Mouse (Mus musculus): Measurements from ENCODE around the gene Mrps18b. TPM values are rescaled to one million over a fixed set of nuclear protein-coding genes. Genes with fewer than 3 reads are reported as not detected.

Mrps18b gene
- total and polyA plus RNA-seq, 2 experiments from 2014 or later = 37.2 to 55.7 TPM

- Histone ChIP-seq H3K36me3 (ENCODE audit: insufficient read depth, low read length) (no peaks in the 10 kb centered on the region), H3K4me3 (ENCODE audit: low read depth, low read length) (peak overlapping the region; percentile 76), H3K27ac (ENCODE audit: low read depth, low read length) (peak overlapping the region; percentile 89; the same call in 1 of the 2 replicates), H3K9me3 (ENCODE audit: low read length) (no peaks in the 10 kb centered on the region), H3K4me2 (ENCODE audit: low read depth, low read length, poor library complexity, severe bottlenecking) (peak overlapping the region; percentile 91), H3K27me3 (ENCODE audit: insufficient read depth, low read length) (no peaks in the 10 kb centered on the region), H3K4me1 (ENCODE audit: insufficient read depth, low read length) (peaks cover 11% of the 10 kb centered on the region), H3K9ac (replicated peaks; ENCODE audit: low read length, poor library complexity, severe bottlenecking) (peak overlapping the region; percentile 83)
- no peak for ATAC-seq (ENCODE audit: low FRiP score)
- TF ChIP-seq CTCF (IDR thresholded peaks at IDR 0.05) = no peak
- no peak for DNase-seq (ENCODE audit: low spot score)
- WGBS = 22% methylated on average over 10 of the region's 10 CpGs
Measured at GRCm38 (mm10) chr17:35864832-35865353, 51.3 kb downstream of the Mrps18b start.

GRCm38 (mm10) chr17:35861198-35861857, 54.9 kb downstream of the Mrps18b start, which contains the start of gene Nrm:
TSS of gene Nrm (plus strand) at chr17:35861318.
- ATAC-seq (ENCODE audit: low FRiP score) = peak; percentile 89

GRCm38 (mm10) chr17:35860831-35861197, 55.4 kb downstream of the Mrps18b start:
- ATAC-seq (ENCODE audit: low FRiP score) (no peak; the same call in 1 of the 2 replicates), DNase-seq (ENCODE audit: low spot score) (no peak)
- Histone ChIP-seq H3K4me1 (ENCODE audit: insufficient read depth, low read length) (peaks cover 2% of the 10 kb centered on the region; the same call in 1 of the 2 replicates), H3K36me3 (ENCODE audit: insufficient read depth, low read length) (peaks cover 4% of the 10 kb centered on the region; the same call in 1 of the 2 replicates), H3K4me3 (ENCODE audit: low read depth, low read length) (peak overlapping the region; percentile 80), H3K27ac (ENCODE audit: low read depth, low read length) (peak overlapping the region; percentile 89), H3K9me3 (ENCODE audit: low read length) (no peaks in the 10 kb centered on the region), H3K4me2 (ENCODE audit: low read depth, low read length, poor library complexity, severe bottlenecking) (peak overlapping the region; percentile 62), H3K9ac (replicated peaks; ENCODE audit: low read length, poor library complexity, severe bottlenecking) (peak overlapping the region; percentile 81; the same call in 1 of the 2 replicates), H3K27me3 (ENCODE audit: insufficient read depth, low read length) (no peaks in the 10 kb centered on the region)
- TF ChIP-seq CTCF (IDR thresholded peaks at IDR 0.05) = no peak
- 3% methylated on average over 12 of the region's 12 CpGs for WGBS

More at GRCm38 (mm10) chr17:35861198-35861857, 54.9 kb downstream of the Mrps18b start, which contains the start of gene Nrm:
- Histone ChIP-seq H3K4me1 (ENCODE audit: insufficient read depth, low read length) (peaks cover 2% of the 10 kb centered on the region; the same call in 1 of the 2 replicates), H3K4me3 (ENCODE audit: low read depth, low read length) (peak within 1 kb of the TSS; percentile 80), H3K9me3 (ENCODE audit: low read length) (no peaks in the 10 kb centered on the region), H3K9ac (replicated peaks; ENCODE audit: low read length, poor library complexity, severe bottlenecking) (peak within 1 kb of the TSS; percentile 81), H3K27me3 (ENCODE audit: insufficient read depth, low read length) (no peaks in the 10 kb centered on the region), H3K27ac (ENCODE audit: low read depth, low read length) (peak within 1 kb of the TSS; percentile 89), H3K36me3 (ENCODE audit: insufficient read depth, low read length) (peaks cover 4% of the 10 kb centered on the region; the same call in 1 of the 2 replicates), H3K4me2 (ENCODE audit: low read depth, low read length, poor library complexity, severe bottlenecking) (peak within 1 kb of the TSS; percentile 62)
- DNase-seq (ENCODE audit: low spot score) = peak; percentile 92
- peak; percentile 72 for TF ChIP-seq CTCF (IDR thresholded peaks at IDR 0.05)
- WGBS = under 1% methylated on average over 47 of the region's 47 CpGs

MicroRNA genes within 50 kb of the gene (microRNA counts, 519-probe panel; counts per million panel counts)
- microRNA mmu-miR-1894-3p (528 counts per million, percentile 58 among the panel's probes with 10 or more counts), microRNA mmu-miR-1894-5p (528 counts per million, percentile 58 among the panel's probes with 10 or more counts), microRNA mmu-miR-877 (528 counts per million, percentile 58 among the panel's probes with 10 or more counts)

Small RNA genes within 50 kb of the gene (microRNA-seq; reads per million reads assigned to microRNA genes)
- gene Gm28033 (ENCODE audit: borderline number of aligned reads) = not detected
- not detected for gene Mir1894 (ENCODE audit: borderline number of aligned reads)
- 150 reads per million, percentile 50 among the genes with 10 or more reads in this experiment for gene Mir877 (ENCODE audit: borderline number of aligned reads)

Other genes starting within 250 kb of the Mrps18b start
- gene Vars2, start 248.8 kb downstream of the Mrps18b start, total RNA-seq (2014; rRNA removed) = 43.0 and 49.2 TPM in 2 replicates
- 13.8 and 15.9 TPM in 2 replicates for gene Vars2, start 248.8 kb downstream of the Mrps18b start, polyA plus RNA-seq (2015; fragmentation: Nextera tagmentation; extraction: Ambion mirVana)
- gene Gtf2h4, start 242.7 kb downstream of the Mrps18b start, total RNA-seq (2014; rRNA removed) = 20.6 and 27.7 TPM in 2 replicates
- 17.8 and 18.4 TPM in 2 replicates for gene Gtf2h4, start 242.7 kb downstream of the Mrps18b start, polyA plus RNA-seq (2015; fragmentation: Nextera tagmentation; extraction: Ambion mirVana)
- gene Ddr1, start 211.8 kb downstream of the Mrps18b start, total RNA-seq (2014; rRNA removed) = 82.8 and 100 TPM in 2 replicates
- gene Ddr1, start 211.8 kb downstream of the Mrps18b start, polyA plus RNA-seq (2015; fragmentation: Nextera tagmentation; extraction: Ambion mirVana) = 48.5 and 49.3 TPM in 2 replicates
- gene Ier3, start 94.7 kb downstream of the Mrps18b start, total RNA-seq (2014; rRNA removed) = 10.9 and 13.5 TPM in 2 replicates
- 12.2 and 16.0 TPM in 2 replicates for gene Ier3, start 94.7 kb downstream of the Mrps18b start, polyA plus RNA-seq (2015; fragmentation: Nextera tagmentation; extraction: Ambion mirVana)
- 112 and 122 TPM in 2 replicates for gene Flot1, start 93.2 kb downstream of the Mrps18b start, total RNA-seq (2014; rRNA removed)
- gene Flot1, start 93.2 kb downstream of the Mrps18b start, polyA plus RNA-seq (2015; fragmentation: Nextera tagmentation; extraction: Ambion mirVana) = 124 and 140 TPM in 2 replicates
- gene Tubb5, start 78.1 kb downstream of the Mrps18b start, total RNA-seq (2014; rRNA removed) = 3,416 and 3,526 TPM in 2 replicates
- gene Tubb5, start 78.1 kb downstream of the Mrps18b start, polyA plus RNA-seq (2015; fragmentation: Nextera tagmentation; extraction: Ambion mirVana) = 1,872 and 1,886 TPM in 2 replicates
- 22.4 and 22.6 TPM in 2 replicates for gene Mdc1, start 74.9 kb downstream of the Mrps18b start, total RNA-seq (2014; rRNA removed)
- gene Mdc1, start 74.9 kb downstream of the Mrps18b start, polyA plus RNA-seq (2015; fragmentation: Nextera tagmentation; extraction: Ambion mirVana) = 3.7 and 4.7 TPM in 2 replicates
- 7.6 and 12.1 TPM in 2 replicates for gene Nrm, start 55.1 kb downstream of the Mrps18b start, total RNA-seq (2014; rRNA removed)
- gene Nrm, start 55.1 kb downstream of the Mrps18b start, polyA plus RNA-seq (2015; fragmentation: Nextera tagmentation; extraction: Ambion mirVana) = 11.0 and 11.8 TPM in 2 replicates
- 16.2 and 33.0 TPM in 2 replicates for gene Ppp1r18, start 50.8 kb downstream of the Mrps18b start, total RNA-seq (2014; rRNA removed)
- 14.1 and 14.4 TPM in 2 replicates for gene Ppp1r18, start 50.8 kb downstream of the Mrps18b start, polyA plus RNA-seq (2015; fragmentation: Nextera tagmentation; extraction: Ambion mirVana)
- gene Dhx16, start 36.6 kb downstream of the Mrps18b start, total RNA-seq (2014; rRNA removed) = 26.7 and 27.7 TPM in 2 replicates
- gene Dhx16, start 36.6 kb downstream of the Mrps18b start, polyA plus RNA-seq (2015; fragmentation: Nextera tagmentation; extraction: Ambion mirVana) = 23.6 and 25.1 TPM in 2 replicates
- 43.5 and 47.7 TPM in 2 replicates for gene 2310061I04Rik, start 19.0 kb downstream of the Mrps18b start, total RNA-seq (2014; rRNA removed)
- 88.3 and 89.3 TPM in 2 replicates for gene 2310061I04Rik, start 19.0 kb downstream of the Mrps18b start, polyA plus RNA-seq (2015; fragmentation: Nextera tagmentation; extraction: Ambion mirVana)
- gene Atat1, start 6.3 kb downstream of the Mrps18b start, total RNA-seq (2014; rRNA removed) = 199 and 216 TPM in 2 replicates
- 326 and 332 TPM in 2 replicates for gene Atat1, start 6.3 kb downstream of the Mrps18b start, polyA plus RNA-seq (2015; fragmentation: Nextera tagmentation; extraction: Ambion mirVana)
- 39.3 and 52.8 TPM in 2 replicates for gene Ppp1r10, start within 50 bp of the Mrps18b start, total RNA-seq (2014; rRNA removed)
- gene Ppp1r10, start within 50 bp of the Mrps18b start, polyA plus RNA-seq (2015; fragmentation: Nextera tagmentation; extraction: Ambion mirVana) = 23.0 and 24.8 TPM in 2 replicates
- gene Abcf1, start 53.4 kb upstream of the Mrps18b start, total RNA-seq (2014; rRNA removed) = 61.8 and 67.0 TPM in 2 replicates
- 89.0 and 100 TPM in 2 replicates for gene Abcf1, start 53.4 kb upstream of the Mrps18b start, polyA plus RNA-seq (2015; fragmentation: Nextera tagmentation; extraction: Ambion mirVana)
- gene Gnl1, start 63.5 kb upstream of the Mrps18b start, total RNA-seq (2014; rRNA removed) = 94.9 and 117 TPM in 2 replicates
- 80.8 and 82.8 TPM in 2 replicates for gene Gnl1, start 63.5 kb upstream of the Mrps18b start, polyA plus RNA-seq (2015; fragmentation: Nextera tagmentation; extraction: Ambion mirVana)
- 43.9 and 57.8 TPM in 2 replicates for gene Prr3, start 63.8 kb upstream of the Mrps18b start, total RNA-seq (2014; rRNA removed)
- 97.0 and 100 TPM in 2 replicates for gene Prr3, start 63.8 kb upstream of the Mrps18b start, polyA plus RNA-seq (2015; fragmentation: Nextera tagmentation; extraction: Ambion mirVana)
- gene H2-T24, start 104.2 kb upstream of the Mrps18b start, total RNA-seq (2014; rRNA removed) = 0.16 and 1.7 TPM in 2 replicates
- gene H2-T24, start 104.2 kb upstream of the Mrps18b start, polyA plus RNA-seq (2015; fragmentation: Nextera tagmentation; extraction: Ambion mirVana) = 5.3 and 7.2 TPM in 2 replicates
- 6.1 and 9.2 TPM in 2 replicates for gene H2-T23, start 116.5 kb upstream of the Mrps18b start, total RNA-seq (2014; rRNA removed)
- 6.4 and 7.3 TPM in 2 replicates for gene H2-T23, start 116.5 kb upstream of the Mrps18b start, polyA plus RNA-seq (2015; fragmentation: Nextera tagmentation; extraction: Ambion mirVana)
- gene H2-T22, start 126.4 kb upstream of the Mrps18b start, total RNA-seq (2014; rRNA removed) = 11.5 and 11.8 TPM in 2 replicates
- 7.1 and 8.3 TPM in 2 replicates for gene H2-T22, start 126.4 kb upstream of the Mrps18b start, polyA plus RNA-seq (2015; fragmentation: Nextera tagmentation; extraction: Ambion mirVana)
- gene Gm6034, start 126.6 kb upstream of the Mrps18b start, total RNA-seq (2014; rRNA removed) = 0.16 TPM in 1 of 2 replicates, not detected in the other
- not detected in 2 replicates for gene Gm6034, start 126.6 kb upstream of the Mrps18b start, polyA plus RNA-seq (2015; fragmentation: Nextera tagmentation; extraction: Ambion mirVana)
- gene Gm11127, start 142.0 kb upstream of the Mrps18b start, total RNA-seq (2014; rRNA removed) = 0.19 TPM in 1 of 2 replicates, not detected in the other
- 0.12 TPM in 1 of 2 replicates, not detected in the other for gene Gm11127, start 142.0 kb upstream of the Mrps18b start, polyA plus RNA-seq (2015; fragmentation: Nextera tagmentation; extraction: Ambion mirVana)
- not detected in 2 replicates for gene Gm19684, start 205.3 kb upstream of the Mrps18b start, total RNA-seq (2014; rRNA removed)
- not detected in 2 replicates for gene Gm19684, start 205.3 kb upstream of the Mrps18b start, polyA plus RNA-seq (2015; fragmentation: Nextera tagmentation; extraction: Ambion mirVana)
- not detected in 2 replicates for gene Gm7030, start 213.0 kb upstream of the Mrps18b start, total RNA-seq (2014; rRNA removed)
- gene Gm7030, start 213.0 kb upstream of the Mrps18b start, polyA plus RNA-seq (2015; fragmentation: Nextera tagmentation; extraction: Ambion mirVana) = not detected in 2 replicates